Mouse (Mus musculus) T-helper 2 cell (primary cell): ENCODE results near the gene Mrrf.

Experiments
- in situ Hi-C: fragments of 300-600 bp; cut with MboI, MseI; formaldehyde crosslinking; loops from one replicate; pipeline ENCODE4 v1.15.1; 2025; ENCODE audit warnings: high pct_unique_total_duplicates

Mrrf gene

GRCm38 (mm10) chr2:36230366-36230765, 94.2 kb downstream of the Mrrf start, which contains the start of gene Ptgs1:
Ptgs1 (plus strand) TSS chr2:36230426.
- in situ Hi-C loops = no loop called here

GRCm38 (mm10) chr2:36230967-36231366, 94.8 kb downstream of the Mrrf start:
- in situ Hi-C loops = no loop called here

GRCm38 (mm10) chr2:36234526-36235368, 98.6 kb downstream of the Mrrf start:
- in situ Hi-C loops = no loop called here

- in situ Hi-C loops = no loop called here
These were observed 99.7 kb downstream of the Mrrf start for GRCm38 (mm10) chr2:36235917-36236316.

- in situ Hi-C loops = no loop called here
These were observed 100.7 kb downstream of the Mrrf start for GRCm38 (mm10) chr2:36236889-36237288.

- in situ Hi-C loops = no loop called here
These were observed 101.4 kb downstream of the Mrrf start for GRCm38 (mm10) chr2:36237557-36237956.

- in situ Hi-C loops = no loop called here
These were observed 102.3 kb downstream of the Mrrf start for GRCm38 (mm10) chr2:36238467-36238866.

- in situ Hi-C loops = no loop called here
These were observed 102.8 kb downstream of the Mrrf start for GRCm38 (mm10) chr2:36238951-36239350.
